Mouse (Mus musculus): ENCODE measurements at regions not wholly inside any gene's neighbourhood (a gene's known extent, or its start where the extent isn't known, plus 50 kb on each side); places are given as distances from the start of the nearest gene placed in this dataset.
"Not testable (repeated sequence)": the region's sequence is repeated elsewhere in the genome, so short reads cannot be mapped to it uniquely, and the experiment has no call there.

DNA sequence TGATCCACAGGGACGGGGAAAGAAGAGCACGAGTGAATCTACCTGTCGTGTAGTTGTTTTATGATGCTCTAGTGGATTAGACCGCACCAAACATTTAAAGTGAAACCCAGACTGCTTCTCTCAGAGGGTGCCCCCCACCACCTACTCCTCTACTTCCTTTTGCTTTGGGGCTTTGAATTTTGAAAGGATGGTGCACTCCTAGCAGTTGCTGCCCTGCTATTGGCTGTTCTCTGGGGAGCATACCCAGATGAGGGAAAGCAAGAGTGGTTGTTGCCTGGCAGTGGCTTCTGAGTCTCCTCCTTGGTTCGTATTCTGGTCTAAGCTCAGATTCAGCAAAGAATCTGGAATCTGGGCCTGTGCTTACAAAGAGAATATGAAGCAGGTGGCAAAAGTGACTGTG, 71.4 kb upstream of the Olfr1507 start:
- no peak for DNase-seq (ENCODE audit: low spot score in 2 of 2)

- DNase-seq (ENCODE audit: low spot score in 2 of 2) = no peak
These were observed 70.1 kb upstream of the Olfr1507 start for GRCm38 (mm10) chr14:52565606-52566005.

- DNase-seq (ENCODE audit: low spot score in 2 of 2) = not testable (repeated sequence)
These were observed 60.8 kb upstream of the Olfr1507 start for GRCm38 (mm10) chr14:52556340-52556739.

GRCm38 (mm10) chr14:52553399-52553798, 57.9 kb upstream of the Olfr1507 start:
- DNase-seq (ENCODE audit: low spot score in 2 of 2) = no peak

DNA sequence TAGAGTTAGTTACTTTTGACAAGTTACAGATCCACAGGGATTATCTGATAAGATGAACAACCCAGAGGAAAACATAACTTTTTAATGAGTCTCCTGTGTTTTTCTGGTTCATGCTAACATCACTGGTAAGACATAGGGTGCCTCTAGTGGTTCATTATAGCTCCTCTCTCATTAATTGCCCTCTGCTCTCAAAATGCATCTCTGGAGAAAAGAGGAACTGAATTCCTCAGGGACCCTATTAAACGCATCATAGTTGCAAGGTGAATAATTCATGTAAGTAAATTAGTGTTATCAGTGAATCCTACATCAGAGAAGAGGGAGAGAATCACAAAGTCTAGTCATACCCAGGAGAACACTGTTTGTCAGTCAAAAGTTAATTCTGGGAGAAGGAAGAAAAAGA, 52.4 kb upstream of the Olfr1507 start:
- no peak for DNase-seq (ENCODE audit: low spot score in 2 of 2)
